Mouse (Mus musculus) heart, adult 11 months (tissue): Measurements from ENCODE around the gene Rnf113a2.

Experiments
- DNase-seq: peaks from one replicate; pipeline ENCODE4 v3.0.0; 2022

The Rnf113a2 gene

DNA sequence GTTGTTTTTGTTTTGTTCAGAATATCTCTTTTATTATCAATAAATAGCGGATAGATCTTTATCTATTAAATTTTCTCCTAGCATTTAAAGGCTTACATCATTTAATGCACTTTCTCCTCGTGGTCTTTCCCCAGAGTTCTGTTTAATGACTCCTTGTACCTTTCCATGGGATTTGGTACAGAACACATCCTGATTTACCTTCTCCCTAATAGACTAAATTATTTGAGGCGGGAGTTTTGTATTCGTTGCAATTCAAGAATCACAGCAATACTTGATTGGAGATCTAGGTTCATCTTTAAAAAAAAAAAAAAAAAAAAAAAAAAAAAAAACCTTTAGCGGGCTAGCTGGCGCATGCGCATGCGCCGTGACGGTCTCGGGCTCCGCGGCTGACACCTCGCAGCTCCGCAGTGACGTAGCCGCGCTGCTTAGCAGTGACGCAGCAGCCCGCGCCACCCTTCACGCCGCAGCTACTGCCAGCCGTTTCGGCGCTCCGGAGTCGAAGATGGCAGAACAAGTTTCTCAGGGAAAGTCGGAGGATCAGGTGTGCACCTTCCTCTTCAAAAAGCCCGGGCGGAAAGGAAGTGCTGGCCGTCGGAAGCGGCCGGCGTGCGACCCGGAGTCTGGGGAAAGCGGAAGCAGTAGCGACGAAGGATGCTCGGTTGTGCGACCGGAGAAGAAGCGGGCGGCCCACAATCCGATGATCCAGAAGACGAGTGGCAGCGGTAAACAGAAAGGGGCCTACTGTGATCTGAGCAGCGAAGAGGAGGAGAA is at the start of gene Rnf113a2:
TSS of gene Rnf113a2 (plus strand) at position 363 of the 771 bp plus-strand sequence.
- DNase-seq = peak; percentile 98

DNA sequence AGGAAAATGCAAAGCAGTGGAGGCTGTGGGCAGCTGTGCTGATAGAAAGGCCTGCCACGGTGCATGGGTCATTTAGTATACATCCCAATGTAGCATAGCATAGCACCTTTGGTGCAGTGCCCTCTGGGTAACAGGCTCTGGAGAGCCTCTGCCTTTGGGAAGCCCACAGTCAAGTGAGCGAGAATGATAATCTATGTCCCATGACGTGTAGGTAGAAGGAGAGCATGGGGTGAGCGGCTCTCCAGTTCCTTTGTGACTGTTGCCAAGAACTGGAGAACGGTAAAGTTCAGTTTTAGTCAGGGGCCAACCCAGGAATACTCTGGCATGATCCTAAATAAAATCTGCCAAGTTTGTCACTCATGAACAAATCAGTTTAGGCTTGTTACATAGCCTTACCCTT is 45.3 kb upstream of the Rnf113a2 start:
- DNase-seq = peak; percentile 91

DNA sequence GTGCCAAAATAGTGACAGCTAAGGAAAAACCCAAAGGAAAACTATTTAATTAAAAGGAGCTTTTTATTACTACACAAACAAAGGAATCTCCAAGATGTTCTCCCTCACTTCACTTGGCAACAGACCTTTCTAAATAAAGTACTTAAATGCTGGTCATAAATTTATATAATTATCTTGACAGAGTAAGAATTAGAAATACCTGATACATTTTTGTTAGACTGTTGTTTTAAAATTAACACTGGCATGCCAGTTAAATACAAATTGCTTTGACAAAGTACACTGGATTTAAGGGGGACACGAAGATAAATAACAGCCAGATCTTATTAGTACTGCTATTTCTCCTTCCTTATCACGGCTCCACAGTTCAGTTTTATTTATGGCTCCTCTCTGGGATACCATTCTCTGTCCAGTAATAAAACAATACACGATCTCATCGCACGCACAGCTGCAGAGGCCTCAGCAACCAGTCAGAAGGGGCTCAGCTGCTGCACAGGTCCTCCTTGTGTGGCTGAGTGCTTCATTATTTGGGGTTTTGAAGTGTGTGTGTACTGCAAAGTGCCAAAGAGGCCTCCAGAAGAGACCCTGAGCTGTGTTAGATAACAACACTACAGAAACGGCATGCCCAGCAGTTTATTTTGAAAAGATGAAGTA is 43.0 kb upstream of the Rnf113a2 start:
- no peak for DNase-seq

DNA sequence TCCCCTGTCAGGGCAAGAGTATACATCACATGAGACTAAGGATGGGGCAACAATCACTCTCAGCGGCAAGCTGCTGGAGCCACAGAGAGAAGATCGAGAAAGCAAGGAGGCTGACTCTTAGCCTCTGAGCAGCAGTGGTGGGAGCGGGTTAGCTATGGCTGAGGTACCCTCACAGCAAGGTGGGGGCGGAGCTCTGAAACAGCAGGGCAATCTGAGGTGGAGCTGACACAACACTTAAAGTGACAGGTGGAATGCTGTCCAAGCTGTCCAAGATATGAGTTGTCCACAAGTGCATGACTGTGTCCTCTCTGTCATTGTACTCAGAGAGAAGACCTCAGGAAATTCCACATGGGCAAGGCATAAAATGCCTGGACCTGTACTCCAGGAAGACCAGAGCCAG is 34.6 kb upstream of the Rnf113a2 start:
- peak; percentile 93 for DNase-seq

DNA sequence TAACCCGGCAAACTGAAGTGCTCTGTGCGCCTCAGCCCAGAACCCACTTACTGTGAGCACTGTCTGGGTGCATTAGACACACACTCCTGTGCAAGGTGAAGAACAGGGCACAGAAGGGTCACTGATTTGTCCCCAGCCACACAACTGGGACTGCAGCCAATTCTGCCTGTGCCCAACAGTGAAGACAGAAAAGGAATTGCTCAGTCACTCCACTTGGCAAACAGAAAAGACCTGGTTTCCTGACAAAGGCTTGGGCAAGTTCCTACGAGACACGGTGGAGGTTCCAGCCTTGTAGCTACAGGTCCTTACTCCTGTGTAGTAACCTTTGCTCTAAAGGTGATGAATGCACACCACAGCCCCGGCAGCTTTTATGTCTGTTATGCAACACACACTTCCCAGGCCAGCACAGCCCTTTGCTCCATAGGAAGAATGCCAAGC is 32.3 kb upstream of the Rnf113a2 start:
- peak; percentile 96 for DNase-seq

DNA sequence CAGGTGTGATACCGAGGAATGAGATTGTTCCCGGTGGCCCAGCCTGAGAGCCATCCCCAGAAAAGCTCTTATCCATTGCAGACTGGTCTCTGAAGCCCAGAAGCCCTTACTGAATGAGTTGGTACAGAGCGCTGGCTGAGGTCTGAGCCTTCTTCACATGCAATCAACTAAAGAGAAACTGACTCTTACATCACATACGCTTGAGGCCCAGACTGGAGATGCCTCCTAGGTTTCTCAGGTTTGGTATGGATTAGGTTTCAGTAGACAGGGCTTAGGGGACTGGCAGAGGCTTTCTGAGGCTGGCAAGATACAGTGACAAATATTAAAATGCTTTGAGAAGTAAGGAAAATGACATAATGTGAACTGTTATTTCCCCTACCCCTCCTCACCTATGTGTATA is 31.6 kb upstream of the Rnf113a2 start:
- no peak for DNase-seq

DNA sequence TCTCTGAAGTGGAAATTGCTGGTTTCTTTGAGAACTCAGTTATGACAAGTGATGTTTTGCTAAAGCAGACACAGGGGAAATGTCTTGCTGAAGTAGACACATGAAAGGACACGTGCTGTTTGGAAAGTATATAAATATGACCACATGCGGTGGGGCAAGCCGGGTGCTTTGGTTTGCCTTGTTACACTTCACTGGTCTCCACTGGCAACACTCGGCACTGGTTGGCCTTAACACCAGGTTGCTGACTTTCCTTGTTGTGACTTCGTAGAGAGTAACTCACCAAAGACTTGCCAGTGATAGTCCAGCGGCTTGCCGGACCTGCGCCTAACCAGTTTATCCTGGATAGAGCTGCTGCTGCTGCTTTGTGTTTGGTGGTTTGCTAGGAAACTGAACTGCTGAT is 28.9 kb upstream of the Rnf113a2 start:
- DNase-seq = no peak

DNA sequence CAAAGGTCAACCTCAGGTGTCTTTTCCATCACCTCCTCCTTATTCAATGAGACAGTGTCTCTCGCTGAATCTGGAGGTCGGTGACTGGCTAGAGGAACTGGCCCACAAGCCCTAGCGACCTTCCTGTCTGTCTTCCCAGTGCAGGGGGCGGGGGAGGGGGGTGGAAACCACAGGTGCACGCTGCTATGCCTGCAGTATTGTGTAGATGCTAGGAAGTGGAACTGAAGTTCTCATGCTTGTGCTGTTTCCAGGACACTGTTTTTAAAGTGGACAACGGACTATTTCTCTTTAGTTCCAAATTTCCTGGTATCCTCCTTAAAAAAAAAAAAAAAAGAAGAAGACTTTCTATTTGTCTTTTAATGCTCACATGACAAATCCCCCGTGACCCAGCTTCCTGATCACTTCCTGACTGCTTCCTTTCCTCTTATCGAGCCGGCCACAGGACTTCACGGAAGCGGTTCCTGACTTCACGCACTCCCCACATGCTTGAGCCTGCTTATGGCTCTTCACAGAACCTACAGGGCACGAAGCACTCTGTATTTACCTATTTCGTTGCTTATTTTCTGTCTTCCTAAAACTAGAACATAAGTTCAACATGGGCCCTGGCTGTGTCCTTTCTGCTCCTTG is 28.1 kb upstream of the Rnf113a2 start:
- peak; percentile 95 for DNase-seq

DNA sequence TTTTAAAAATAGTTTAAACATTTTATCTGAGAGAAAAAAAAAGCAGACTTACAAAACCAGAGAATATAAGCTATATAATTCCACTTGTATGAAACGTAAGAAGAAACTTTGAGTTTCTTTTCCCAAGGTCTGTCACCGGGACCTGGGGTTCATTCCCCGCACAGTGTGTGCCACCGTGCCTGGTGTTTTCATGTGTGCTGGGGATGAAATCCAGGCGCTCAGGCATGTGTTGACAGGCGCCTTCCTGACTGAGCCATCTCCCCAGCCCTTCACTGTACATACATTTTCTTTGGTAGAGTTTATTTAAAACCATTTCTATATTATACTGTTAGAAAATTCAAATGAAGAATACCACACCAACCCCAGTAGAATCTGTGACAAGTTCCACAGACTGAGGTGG is 26.7 kb upstream of the Rnf113a2 start:
- DNase-seq = peak; percentile 88

DNA sequence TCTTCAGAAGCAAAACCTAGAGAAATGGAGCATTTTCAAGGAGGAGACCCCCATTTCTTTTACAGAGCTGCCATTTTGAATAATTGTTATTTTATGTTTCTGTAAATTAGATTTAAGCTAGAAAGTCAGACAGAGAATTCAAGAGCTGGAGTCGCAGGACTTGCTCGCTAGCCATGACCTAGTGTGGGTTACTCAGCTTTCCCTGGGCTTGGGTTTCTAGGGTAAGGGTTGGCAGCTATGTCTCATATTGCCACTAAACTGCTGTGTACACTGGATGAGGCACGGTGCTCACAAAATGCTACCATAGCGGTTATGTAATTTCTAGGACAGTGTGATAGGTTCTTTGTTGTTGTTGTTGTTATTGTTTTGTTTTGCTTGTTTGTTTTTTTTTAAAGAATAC is 24.3 kb upstream of the Rnf113a2 start:
- peak; percentile 51 for DNase-seq

DNA sequence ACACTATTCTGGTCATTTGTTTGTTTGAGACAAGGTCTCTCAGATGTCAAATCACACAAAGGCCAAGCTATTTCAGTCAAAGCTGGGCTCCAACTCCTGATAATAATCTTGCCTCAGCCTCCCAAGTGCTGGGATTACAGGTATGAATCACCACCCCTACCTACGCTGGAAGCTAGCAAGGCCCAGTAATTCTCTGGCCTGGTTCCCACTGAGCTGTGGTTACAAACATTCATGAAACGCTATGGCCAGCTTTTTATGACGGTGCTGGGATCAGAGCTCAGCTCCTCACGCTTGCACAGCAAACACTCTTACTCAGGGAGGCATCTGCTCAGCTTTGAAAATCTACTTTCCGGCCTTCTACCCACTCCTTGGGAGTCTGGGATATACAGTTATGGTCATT is 23.1 kb upstream of the Rnf113a2 start:
- DNase-seq = peak; percentile 61

DNA sequence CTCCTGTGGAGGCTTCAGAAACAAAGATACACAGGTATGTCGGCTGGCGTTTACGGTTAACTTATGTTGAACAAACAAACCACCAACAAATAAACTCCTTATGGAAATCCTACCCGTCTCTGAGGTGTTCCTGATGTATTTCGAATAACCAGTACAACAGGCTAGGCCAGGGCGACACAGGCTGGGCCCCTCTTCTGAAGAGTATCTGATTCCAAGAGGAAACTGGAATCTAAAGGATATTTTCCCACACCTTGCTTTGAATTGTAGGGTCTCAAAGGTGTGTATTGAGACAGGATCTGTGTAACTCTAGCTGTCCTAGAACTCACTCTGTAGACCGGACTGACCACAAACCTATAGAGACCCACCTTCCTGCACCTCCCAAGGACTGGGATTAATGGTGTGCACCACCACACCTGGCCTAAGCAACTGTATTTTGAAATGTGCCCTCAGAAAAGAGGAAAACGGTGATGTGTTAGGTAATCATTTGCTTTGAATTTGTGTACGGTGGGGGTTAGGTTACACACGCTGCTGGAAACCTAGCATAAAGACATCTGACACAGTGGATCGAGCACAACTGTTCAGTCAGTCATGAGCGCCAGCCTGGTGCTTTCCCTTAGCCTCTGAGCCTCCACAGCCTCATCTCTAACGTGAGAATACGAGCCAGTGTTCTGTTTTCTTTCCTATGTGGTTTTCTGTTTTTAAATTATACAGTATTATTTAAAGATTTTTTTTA is 19.9 kb upstream of the Rnf113a2 start:
- DNase-seq = peak; percentile 55

DNA sequence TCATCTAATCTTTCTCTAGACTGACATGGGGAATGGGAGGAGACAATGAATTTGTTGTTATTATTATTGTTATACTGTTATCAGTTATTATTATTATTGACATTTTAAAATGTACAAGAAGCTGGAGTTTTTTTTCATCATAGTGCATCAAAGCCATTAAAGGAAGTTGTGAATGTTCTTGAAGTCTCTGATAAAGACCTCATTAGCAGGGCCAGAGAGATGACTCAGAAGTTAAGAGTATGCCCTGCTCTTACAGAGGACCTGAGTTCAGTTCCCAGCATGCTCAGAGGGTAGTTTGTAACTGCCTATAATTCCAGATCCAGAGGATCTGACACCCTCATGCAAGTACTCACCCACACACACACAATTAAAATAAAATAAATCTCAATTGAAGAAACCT is 19.3 kb upstream of the Rnf113a2 start:
- no peak for DNase-seq

DNA sequence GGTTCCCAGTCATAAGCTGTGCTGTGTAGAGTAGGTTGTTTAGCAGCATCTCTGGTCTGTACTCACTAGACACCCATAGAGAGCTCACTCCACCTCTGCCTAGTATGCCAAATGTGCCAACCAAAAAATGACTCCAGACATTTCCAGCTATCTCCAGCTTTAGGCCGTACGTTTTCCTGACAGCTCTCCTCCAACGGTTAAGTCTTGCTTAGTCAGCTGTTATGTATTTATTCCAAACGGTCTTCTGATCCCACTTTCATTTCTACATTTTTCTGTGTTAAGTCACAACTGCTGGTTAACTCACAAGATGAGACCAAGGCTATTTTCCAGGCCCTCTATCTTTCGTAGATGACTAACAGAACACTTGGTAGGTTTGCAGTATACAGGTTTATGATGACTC is 18.4 kb upstream of the Rnf113a2 start:
- peak; percentile 52 for DNase-seq

DNA sequence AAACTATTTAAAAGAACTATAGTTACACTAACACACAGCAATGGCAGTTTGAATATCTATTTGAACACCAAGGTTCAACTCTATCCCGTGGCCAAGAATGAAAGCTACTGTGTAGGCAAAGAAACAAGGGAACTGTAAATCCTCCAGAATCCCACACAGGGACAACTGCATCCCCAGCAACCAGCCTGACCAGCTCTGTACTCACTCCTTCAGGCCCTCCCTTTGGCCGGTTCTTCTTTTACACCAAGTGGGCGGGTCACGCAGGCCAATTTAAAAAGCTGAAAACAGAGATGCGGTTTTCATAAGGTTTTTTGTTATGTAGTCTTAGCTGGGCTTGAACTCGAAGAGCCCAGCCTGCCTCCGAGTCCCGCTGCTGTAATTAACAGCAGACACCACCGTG is 17.9 kb upstream of the Rnf113a2 start:
- DNase-seq = peak; percentile 50

DNA sequence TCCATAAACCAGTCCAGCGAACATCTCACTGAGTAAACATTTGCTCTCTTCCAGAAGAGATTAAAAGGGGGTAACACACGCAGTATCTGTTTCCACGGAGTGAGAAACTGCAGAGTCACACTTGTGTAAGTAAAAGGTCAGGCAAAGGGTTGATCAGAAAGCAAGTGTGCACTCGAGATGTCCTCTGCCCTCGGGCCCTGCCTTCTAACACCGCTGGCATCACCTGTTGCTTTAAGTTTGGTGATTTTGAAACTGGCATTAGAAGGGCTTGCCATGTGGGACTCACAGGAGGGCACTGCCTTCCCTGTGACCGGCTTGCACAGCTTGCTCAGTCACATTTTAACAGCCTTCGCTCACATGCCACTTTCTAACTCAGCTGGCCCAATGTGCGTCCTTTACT is 17.3 kb upstream of the Rnf113a2 start:
- DNase-seq = peak; percentile 81

DNA sequence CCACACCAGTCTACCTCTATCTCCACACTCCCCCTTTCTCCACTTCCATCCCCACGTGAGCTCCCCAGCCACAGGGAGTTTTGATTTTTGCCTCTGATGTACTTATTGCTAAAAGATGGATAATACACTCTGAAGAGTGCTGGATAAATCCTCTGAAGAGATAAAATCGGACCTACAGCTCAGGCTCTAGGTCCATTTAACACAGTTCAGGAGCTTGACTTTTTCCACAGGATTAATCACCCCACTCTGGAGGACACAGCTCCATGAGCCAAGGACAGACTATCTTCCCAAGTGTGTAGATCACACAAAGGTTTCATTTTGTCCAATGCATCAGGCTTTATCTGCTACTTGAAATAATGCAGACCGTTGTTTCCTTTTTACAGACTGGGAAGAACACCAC is 16.9 kb upstream of the Rnf113a2 start:
- no peak for DNase-seq

DNA sequence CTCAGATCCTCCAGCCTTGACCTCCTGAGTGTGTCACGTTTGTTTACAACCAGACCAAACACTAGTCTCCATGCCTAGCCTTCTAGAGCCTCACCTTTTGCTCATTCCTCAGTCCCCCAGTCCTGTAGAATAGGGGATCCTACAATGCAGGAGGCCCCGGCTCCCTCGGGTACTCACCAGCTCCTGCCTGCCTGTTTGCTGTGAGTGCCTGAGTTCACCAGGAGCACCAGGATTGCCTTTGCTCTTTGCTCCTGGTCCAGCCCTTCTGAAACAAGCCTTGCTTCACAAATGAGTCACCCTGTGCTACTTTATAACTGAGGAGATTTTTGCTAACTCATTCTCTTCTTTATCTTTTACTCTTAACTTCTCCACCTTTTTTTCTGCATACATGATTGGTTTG is 16.3 kb upstream of the Rnf113a2 start:
- peak; percentile 76 for DNase-seq

DNA sequence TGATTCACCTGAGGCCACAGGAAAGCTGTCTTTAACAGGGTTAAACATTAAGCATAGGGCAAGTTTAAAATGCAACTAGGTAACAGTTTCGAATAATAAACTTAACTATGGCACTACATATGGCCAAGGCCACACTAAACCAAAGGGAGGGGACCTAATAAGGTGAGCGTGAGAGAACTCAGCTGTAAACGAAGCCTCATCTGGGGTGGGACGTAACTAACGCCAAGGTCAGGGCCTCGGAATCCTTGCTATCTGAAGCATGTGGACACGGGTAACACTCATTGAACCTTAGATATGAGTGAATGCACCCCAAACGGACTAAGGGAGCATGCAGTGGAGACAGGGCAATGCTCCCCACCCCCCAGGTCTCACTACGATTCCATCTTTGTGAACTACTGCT is 14.1 kb upstream of the Rnf113a2 start:
- no peak for DNase-seq

DNA sequence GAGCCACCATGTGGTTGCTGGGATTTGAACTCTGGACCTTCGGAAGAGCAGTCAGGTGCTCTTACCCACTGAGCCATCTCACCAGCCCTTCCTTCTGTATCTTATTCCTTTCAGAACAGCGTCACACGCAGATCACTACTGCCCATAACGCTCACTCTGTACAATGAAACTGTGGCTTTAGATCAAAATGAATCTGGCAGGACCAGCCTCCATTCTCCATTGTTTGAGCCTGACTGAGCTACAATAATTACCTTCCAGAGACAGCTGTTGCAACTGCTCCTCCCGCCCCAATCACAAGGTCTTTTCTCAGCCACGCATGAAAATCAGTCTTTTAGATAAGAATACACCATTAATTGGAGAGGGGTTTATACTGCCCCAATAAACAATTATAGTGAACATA is 12.5 kb upstream of the Rnf113a2 start:
- no peak for DNase-seq

DNA sequence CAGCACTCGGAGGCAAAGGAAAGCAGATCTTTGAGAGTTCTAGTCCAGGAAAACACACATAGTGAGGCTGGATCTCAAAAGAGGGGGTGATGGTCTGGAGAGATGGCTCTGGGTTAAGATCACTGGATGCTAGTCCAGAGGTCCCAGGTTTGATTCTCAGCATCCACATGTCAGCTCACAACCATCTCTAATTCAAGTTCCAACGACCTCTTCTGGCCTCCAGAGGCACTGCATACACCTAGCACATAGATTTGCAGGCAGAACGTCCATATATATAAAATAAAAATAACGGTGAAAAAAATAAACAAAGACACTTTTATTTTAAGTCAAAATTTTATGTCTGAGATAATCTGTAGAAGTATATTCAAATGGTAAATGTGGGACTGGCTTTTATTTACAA is 9.7 kb upstream of the Rnf113a2 start:
- DNase-seq = no peak

DNA sequence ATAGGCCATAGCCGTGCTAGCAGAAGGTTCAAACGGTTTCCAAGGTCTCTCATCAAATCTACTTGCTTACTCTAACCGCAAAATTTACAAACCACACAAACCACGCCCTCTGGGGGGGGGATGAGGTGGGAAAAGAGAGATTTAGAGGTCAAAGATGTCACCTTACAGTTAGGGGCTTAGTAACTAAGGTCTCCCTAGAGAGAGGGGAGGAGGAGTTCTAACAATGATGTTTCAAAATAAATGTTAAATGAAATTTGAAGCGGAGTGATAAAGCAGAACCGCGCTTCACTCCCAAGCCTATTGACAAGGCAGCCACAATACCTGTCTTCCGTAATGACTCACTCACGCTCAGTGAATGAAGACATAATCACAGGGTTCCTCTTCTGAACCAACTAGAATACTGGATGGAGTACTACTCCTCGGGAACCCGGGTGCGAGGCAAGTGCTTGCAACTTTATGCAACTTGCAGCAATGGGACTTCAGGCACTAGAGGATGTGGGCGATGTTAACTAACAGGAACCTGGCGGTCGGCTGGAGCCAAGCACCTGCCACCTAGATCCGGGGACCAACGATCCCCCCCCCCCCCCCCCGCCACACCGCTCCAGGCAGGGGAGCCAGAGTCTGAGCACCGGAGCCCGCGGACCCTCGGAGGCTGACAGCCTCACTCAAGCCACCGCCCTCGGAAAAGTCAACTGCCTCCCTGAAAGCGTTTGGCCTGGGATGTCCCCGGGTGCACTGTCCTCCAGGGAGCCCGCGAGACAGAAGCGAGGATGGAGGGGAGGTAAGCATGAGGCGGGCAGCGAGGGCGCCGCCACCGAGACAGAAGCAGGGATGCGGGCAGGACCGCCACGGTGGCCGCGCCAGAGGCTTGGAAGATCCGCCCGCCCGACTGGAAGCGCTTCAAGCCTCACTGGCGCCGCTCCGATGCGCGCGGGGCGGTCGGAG is 8.8 kb upstream of the Rnf113a2 start:
- DNase-seq = peak; percentile 86
